Mouse (Mus musculus): Measurements from ENCODE around the gene Fgfr1op.
"Not testable (repeated sequence)": the region's sequence is repeated elsewhere in the genome, so short reads cannot be mapped to it uniquely, and the experiment has no call there.

DNA sequence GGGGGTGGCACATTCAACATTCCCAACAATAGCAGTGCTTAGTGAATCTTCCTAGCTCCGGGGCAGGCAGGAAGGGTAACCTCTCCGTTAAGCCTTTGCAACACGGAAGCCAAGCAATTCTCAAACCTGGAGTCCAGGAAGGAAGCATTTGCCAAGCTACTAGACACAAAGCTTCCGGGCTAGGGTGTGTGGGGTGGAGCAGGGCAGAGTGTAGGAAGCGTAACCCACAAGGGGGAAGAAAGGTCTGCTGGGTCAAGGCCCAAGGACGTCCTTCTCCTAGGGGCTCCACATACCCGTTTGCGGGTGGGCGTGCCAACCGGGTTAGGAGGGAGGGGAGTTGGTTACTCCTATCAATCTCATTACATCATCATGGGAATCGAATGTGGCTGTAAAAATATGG, 48.9 kb upstream of the Fgfr1op start:
- not testable (repeated sequence) for TF ChIP-seq CTCF, EP300 (IDR thresholded peaks at IDR 0.05; ENCODE audit: low read depth)
